Mouse (Mus musculus) lung, adult 2 months (tissue): ENCODE measurements around the gene Tsga10ip. TPM values are rescaled to one million over a fixed set of nuclear protein-coding genes. Genes with fewer than 3 reads are reported as not detected.

ENCODE experiments used
- DNase-seq: peaks from one replicate; pipeline ENCODE4 v3.0.0; 2022
- H3K4me1 ChIP-seq: fragments of 200-500 bp; 2 replicates; pipeline ENCODE4 v1.6.1; 2011; ENCODE audit warnings: low read length; ENCODE audit not compliant: control insufficient read depth, insufficient read depth
- H3K4me3 ChIP-seq: fragments of 200-500 bp; replicated peaks from 2 replicates; pipeline ENCODE3; 2011; ENCODE audit warnings: low read depth, mild to moderate bottlenecking, control low read depth, low read length; ENCODE audit errors: extremely low read depth
- CTCF ChIP-seq: fragments of 200-500 bp; IDR thresholded peaks from 2 replicates; pipeline ENCODE4 v1.5.1; 2011; ENCODE audit warnings: mild to moderate bottlenecking, low read length, control low read depth; ENCODE audit not compliant: insufficient read depth
- POLR2A ChIP-seq: fragments of 200-500 bp; IDR thresholded peaks from 2 replicates; pipeline ENCODE4 v1.6.1; 2011; ENCODE audit warnings: low read depth, mild to moderate bottlenecking, control low read depth, low read length, borderline replicate concordance; ENCODE audit errors: extremely low read depth
- WGBS: fragments of 180-500 bp; shearing (Covaris S2); methylation state at CpG from one replicate; pipeline ENCODE4 v1.1.7; 2018; 5-methylcytosine and 5-hydroxymethylcytosine counted together
- polyA plus RNA-seq: library from polyadenylated mRNA; depleted of rRNA; stranded (reverse); fragments of >200 nt; gene quantifications from 2 replicates; pipeline ENCODE4 v1.2.3, GENCODE M21; 2012

Tsga10ip gene
- polyA plus RNA-seq, 1 experiment, result not detected

DNA sequence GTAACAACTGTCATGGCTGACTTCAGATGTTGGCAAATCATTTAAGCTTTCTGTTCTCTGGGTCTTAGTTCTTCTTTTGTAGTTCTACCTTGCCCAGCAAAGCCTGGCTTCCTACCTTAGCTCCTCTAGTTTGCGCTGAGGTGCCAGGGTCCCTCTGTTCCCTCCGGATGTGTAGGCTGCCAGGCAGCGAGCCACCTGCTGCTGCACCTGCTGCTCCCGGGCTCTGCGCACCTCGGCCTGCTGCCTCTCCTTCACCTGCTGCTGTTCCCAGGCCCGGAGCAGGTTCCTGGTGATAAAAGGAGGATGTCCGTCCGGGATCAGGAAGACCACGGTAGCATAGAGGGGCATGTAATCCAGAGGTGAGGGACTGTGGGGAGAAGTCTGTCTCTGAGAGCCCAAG lies 8.2 kb downstream of the Tsga10ip start:
- no peak overlapping the region for H3K4me3 ChIP-seq
- WGBS, result 52% methylated on average over 10 of the region's 10 CpGs
- no peak for DNase-seq
- TF ChIP-seq POLR2A (no peak), CTCF (no peak)
- 0 out of 2 replicates have a peak, but pooled peaks cover 2% of the 10 kb centered on the region for H3K4me1 ChIP-seq

DNA sequence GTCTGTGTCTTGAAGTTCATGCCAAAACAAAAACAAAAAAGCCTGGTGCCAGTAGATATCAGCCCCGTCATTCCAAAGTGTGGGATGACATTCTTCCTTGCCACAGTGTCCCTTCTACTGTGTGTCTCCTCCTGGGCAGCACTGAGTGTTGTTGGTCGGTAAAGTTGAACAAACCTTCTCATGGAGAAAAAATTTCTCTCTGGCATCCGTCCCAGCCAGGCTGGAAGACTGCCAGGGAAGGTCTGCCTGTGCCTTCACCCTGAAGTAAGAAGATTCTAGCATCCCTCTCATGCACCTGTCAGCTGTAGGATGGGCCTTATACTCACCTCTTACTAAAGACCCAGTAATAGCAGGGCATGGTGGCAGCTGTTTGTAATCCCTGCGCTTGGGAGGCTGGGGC lies 9.4 kb downstream of the Tsga10ip start:
- peak; percentile 37 for DNase-seq
- TF ChIP-seq POLR2A (no peak), CTCF (no peak)
- H3K4me1 ChIP-seq, result peaks cover 3% of the 10 kb centered on the region; the same call in 1 of the 2 replicates
- 33% methylated on average over 4 of the region's 4 CpGs for WGBS
- H3K4me3 ChIP-seq, result no peak overlapping the region

- TF ChIP-seq CTCF, result no peak
- no peak for TF ChIP-seq POLR2A
- WGBS, result 54% methylated on average over 8 of the region's 8 CpGs
- H3K4me3 ChIP-seq, result no peak overlapping the region
- no peak for DNase-seq
- H3K4me1 ChIP-seq, result peaks cover 10% of the 10 kb centered on the region; the same call in 1 of the 2 replicates
Measured at GRCm38 (mm10) chr19:5390416-5390815, 11.9 kb downstream of the Tsga10ip start.

DNA sequence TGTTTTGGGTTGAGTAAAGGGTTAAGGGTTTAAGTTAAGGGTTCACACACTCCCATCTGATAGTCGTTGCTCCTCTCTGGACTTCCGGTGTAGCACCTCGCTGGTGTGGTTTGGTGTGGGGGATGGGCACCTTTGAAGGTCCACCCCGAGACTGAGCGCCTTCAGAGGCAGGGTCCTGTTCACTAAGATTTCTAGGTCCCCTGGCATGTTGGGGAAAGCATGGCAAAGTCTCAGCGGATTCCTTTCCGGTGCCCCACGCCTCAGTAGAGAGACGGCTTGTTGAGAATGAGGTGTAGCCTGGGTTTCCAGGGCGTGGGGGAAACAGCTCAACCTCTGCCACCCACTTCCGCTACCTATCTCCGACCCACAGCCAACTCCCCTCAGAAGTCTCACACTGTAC lies 12.7 kb downstream of the Tsga10ip start:
- peak; percentile 37 for DNase-seq
- no peak for TF ChIP-seq CTCF
- peak; percentile 43; the same call in 1 of the 2 replicates for TF ChIP-seq POLR2A
- Histone ChIP-seq H3K4me3 (peak overlapping the region; percentile 50), H3K4me1 (peaks cover 10% of the 10 kb centered on the region; the same call in 1 of the 2 replicates)
- 6% methylated on average over 12 of the region's 12 CpGs for WGBS

DNA sequence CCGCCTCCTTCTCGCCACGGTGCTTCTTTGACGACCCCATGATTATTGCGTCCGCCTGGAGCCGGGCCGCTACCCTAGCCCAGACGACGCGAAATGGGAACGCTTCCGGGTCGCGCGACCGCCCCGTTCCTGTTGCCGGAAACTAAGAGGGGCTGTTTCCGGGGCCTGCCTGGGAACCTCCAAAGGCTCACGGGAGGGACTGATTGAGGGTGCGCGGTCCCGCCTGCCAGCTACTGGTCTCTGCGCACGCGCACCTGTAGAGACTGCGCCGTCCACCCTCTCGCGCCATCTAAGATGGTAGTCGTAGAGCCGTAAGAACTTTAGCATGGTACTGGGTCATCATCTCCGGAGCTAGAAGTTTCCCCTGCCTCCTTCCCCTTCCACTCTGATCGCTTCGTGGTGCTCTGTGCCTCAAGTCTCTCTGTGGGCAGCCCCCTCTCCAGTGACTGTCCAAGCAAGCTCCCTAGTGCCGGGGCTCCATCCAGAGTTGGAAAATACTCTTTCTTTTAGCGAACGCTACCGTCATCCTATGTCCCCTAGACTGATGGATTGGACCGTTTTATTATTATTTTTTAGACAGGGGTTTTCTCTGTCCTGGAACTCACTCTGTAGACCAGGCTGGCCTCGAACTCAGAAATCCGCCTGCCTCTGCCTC lies 13.6 kb downstream of the Tsga10ip start, which contains the start of gene Sart1:
TSS of gene Sart1 (minus strand) at position 116 of the 655 bp plus-strand sequence.
- WGBS, result 1% methylated on average over 43 of the region's 43 CpGs
- peak within 1 kb of the TSS; percentile 96 for H3K4me3 ChIP-seq
- peak; percentile 88 for DNase-seq
- peaks cover 10% of the 10 kb centered on the region; the same call in 1 of the 2 replicates for H3K4me1 ChIP-seq
- TF ChIP-seq POLR2A (peak; percentile 96), CTCF (no peak)

DNA sequence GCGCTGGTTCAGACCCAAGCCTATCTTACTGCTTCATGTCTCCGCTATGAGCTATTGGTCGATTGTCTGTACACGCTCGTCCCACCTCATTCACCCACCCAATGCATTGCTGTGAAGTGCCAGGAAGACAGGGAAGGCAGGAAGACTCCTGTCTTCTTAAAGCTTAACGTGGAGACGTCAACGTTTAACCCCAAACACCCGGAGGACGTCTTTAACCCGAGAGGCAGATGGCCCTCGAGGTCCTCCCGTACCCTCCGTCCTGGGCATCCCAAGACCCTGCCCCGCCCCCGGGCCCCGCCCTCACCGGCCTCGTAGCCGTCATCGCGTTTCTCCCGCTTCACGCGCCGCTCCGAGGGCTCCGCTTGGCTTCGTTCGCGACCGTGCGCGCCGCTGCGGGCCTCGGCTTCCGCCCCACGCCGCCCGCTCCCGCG lies 14.3 kb downstream of the Tsga10ip start:
- no peak for DNase-seq
- Histone ChIP-seq H3K4me3 (peak overlapping the region; percentile 77), H3K4me1 (peaks cover 10% of the 10 kb centered on the region; the same call in 1 of the 2 replicates)
- WGBS, result under 1% methylated on average over 43 of the region's 43 CpGs
- no peak for TF ChIP-seq CTCF
- no peak for TF ChIP-seq POLR2A

GRCm38 (mm10) chr19:5384715-5385114 lies 17.6 kb downstream of the Tsga10ip start:
- no peak for TF ChIP-seq CTCF
- no peak for TF ChIP-seq POLR2A
- H3K4me1 ChIP-seq, result peaks cover 10% of the 10 kb centered on the region; the same call in 1 of the 2 replicates
- 88% methylated on average over 8 of the region's 8 CpGs for WGBS
- DNase-seq, result no peak
- no peak overlapping the region for H3K4me3 ChIP-seq

DNA sequence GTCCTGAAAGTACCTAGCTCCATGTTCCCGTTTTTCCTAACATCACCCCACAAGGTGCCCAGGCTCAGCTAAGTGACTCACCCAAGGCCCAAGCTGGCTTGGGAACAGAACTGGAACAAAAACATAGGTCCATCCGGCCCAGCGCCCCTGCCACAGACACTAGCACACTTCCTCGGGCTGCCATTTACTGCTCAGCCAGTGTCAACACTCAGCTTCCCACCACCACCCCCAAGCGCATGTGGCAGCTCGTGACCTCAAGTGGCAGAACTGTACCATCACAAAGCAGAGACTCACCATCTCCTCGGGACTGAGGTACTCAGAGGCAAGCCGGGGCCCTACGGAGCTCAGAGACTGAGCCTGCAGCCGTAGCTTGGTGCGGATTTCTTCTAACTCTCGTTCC lies 19.0 kb downstream of the Tsga10ip start:
- 94% methylated on average over 12 of the region's 12 CpGs for WGBS
- Histone ChIP-seq H3K4me3 (no peak overlapping the region), H3K4me1 (peaks cover 7% of the 10 kb centered on the region; the same call in 1 of the 2 replicates)
- TF ChIP-seq CTCF (no peak), POLR2A (no peak)
- no peak for DNase-seq

DNA sequence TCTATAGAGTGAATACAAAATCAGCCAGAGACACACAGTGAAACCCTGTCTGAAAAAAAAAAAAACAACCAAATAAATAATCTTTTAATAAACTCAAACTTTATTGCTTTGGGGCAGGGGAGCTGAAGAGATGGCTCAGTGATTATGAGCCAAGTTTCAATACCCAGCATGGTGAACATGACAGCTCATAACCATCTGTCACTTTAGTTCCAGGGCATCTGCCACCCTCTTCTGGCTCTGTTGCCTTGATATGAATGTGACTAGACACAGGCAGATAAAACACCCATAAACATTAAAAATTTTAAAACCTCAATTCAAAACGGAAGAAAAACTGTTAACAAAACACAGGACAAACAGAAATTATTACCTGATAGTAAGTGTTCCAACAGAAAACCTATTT lies 24.9 kb downstream of the Tsga10ip start:
- no peak for TF ChIP-seq POLR2A
- WGBS, result 80% methylated on average over 1 of the region's 1 CpGs
- Histone ChIP-seq H3K4me3 (no peak overlapping the region), H3K4me1 (no peaks in the 10 kb centered on the region)
- DNase-seq, result no peak

DNA sequence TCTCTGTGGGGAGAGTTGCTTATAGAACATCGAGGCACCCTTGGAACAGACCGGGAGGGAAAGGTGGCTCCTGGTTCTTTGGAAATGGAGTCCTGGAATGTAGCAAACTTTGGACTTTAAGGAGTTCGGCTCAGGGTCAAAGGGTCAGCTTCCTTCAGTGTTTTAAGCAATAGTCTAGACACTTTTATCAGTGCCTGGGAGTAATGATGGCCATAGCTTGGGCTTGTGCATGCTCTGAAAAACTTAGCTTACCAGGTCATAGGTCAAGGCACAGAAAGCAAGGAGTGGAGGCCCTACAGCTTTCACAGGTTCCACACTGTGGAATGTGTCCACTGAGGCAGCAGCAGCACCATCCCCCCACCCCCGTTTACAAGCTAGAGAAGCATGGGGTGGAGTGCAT lies 27.6 kb downstream of the Tsga10ip start:
- 63% methylated on average over 4 of the region's 4 CpGs for WGBS
- TF ChIP-seq POLR2A (no peak), CTCF (no peak)
- DNase-seq, result no peak
- Histone ChIP-seq H3K4me1 (no peaks in the 10 kb centered on the region), H3K4me3 (no peak overlapping the region)
